Mouse (Mus musculus) ES-Bruce4 (cell line): Measurements from ENCODE around the gene Plcxd1. TPM values are rescaled to one million over a fixed set of nuclear protein-coding genes. Genes with fewer than 3 reads are reported as not detected.
"Not testable (repeated sequence)": the region's sequence is repeated elsewhere in the genome, so short reads cannot be mapped to it uniquely, and the experiment has no call there.

Experiments
- H3K27ac ChIP-seq: 2 replicates; pipeline ENCODE4 v1.5.1; 2012; ENCODE audit warnings: low read length, inconsistent platforms; ENCODE audit not compliant: insufficient read depth
- H3K27me3 ChIP-seq: 2 replicates; pipeline ENCODE4 v1.6.1; 2012; ENCODE audit warnings: mild to moderate bottlenecking, low read length, inconsistent platforms; ENCODE audit not compliant: control insufficient read depth, poor library complexity, insufficient read depth, severe bottlenecking
- H3K36me3 ChIP-seq: 2 replicates; pipeline ENCODE4 v1.6.1; 2012; ENCODE audit warnings: inconsistent platforms, mild to moderate bottlenecking, low read length, moderate library complexity; ENCODE audit not compliant: control insufficient read depth, poor library complexity, insufficient read depth, severe bottlenecking
- H3K4me1 ChIP-seq: one replicate; pipeline ENCODE4 v1.8.1; 2011; ENCODE audit warnings: low read length; ENCODE audit not compliant: control insufficient read depth, insufficient read depth
- H3K4me3 ChIP-seq: 2 replicates; pipeline ENCODE4 v1.5.1; 2011; ENCODE audit warnings: low read depth, mild to moderate bottlenecking, low read length
- H3K9ac ChIP-seq: 2 replicates; pipeline ENCODE4 v1.6.1; 2012; ENCODE audit warnings: low read depth, mild to moderate bottlenecking, inconsistent platforms; ENCODE audit not compliant: poor library complexity, severe bottlenecking
- H3K9me3 ChIP-seq: replicated peaks from 2 replicates; pipeline ENCODE4 v1.6.1; 2012; ENCODE audit warnings: mild to moderate bottlenecking, low read length, inconsistent platforms; ENCODE audit not compliant: control insufficient read depth, poor library complexity, insufficient read depth, severe bottlenecking
- CTCF ChIP-seq: IDR thresholded peaks from one replicate; pipeline ENCODE4 v1.8.1; 2011; ENCODE audit warnings: low read depth, low read length
- EP300 ChIP-seq: IDR thresholded peaks from 2 replicates; pipeline ENCODE4 v1.6.1; 2011; ENCODE audit warnings: low read depth, low read length; ENCODE audit not compliant: insufficient read depth
- POLR2A ChIP-seq: IDR thresholded peaks from one replicate; pipeline ENCODE4 v1.8.1; 2011; ENCODE audit warnings: low read length; ENCODE audit not compliant: insufficient read depth
- polyA plus RNA-seq: library from polyadenylated mRNA; stranded (reverse); fragments of >200 nt; gene quantifications from 2 replicates; pipeline ENCODE4 v1.2.4, GENCODE M21; 2011; ENCODE audit warnings: low read depth; ENCODE audit not compliant: missing spikeins, insufficient read depth, insufficient read length

The Plcxd1 gene
- polyA plus RNA-seq: 2.9 and 6.4 TPM in 2 replicates

DNA sequence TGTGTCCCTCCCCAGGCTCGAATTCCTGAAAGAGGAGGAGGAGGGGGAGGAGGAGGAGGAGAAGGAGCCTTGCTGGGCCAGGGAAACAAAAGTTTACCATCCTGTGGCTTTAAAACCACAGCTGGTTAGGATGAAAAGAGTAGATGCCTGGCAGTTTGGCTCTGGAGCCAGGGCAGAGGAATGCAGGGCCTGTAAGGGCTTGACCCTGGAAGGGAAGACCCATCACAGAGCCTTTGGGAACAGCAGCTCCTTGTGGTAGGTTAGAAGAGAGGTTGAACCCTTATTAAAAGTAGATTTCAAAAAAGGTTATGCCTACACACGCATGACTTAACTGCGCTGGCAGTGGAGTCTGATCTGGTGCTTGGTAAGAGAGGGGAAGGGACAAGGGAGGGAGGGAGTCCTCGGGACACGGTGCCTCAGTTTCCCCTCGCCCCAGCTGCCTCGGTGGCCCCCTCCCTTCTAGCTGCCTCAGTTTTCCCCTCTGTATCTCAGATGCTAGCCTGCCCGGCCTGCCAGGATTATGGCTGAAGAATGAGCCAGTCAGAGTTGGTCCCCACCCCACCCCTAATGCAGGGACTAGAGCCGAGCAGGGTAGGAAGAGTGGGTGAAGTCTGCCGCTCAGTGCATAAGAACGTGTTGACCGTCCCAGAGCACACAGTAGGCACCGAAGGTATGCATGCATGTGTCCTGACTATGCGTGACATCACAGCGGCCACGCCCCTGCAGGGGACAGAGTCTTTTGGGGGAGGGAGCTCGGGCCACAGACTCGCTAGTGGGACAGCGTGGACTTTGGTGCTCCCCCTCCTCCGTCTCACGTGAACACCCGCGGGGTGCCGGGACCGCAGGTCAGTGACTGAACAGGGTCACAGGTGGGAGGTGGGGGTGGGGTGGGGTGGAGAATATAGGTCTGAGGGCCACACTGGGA lies at the start of gene Plcxd1:
Gene Plcxd1, plus strand, starts transcription at position 314 of the 925 bp plus-strand sequence.
- Histone ChIP-seq H3K27me3 (no peaks in the 10 kb centered on the region), H3K4me1 (peaks cover 9% of the 10 kb centered on the region), H3K36me3 (peaks cover 13% of the 10 kb centered on the region), H3K4me3 (peak within 1 kb of the TSS; percentile 28), H3K9me3 (no peaks in the 10 kb centered on the region), H3K9ac (peak within 1 kb of the TSS; percentile 3; the same call in 1 of the 2 replicates), H3K27ac (peak within 1 kb of the TSS; percentile 54)
- TF ChIP-seq EP300 (no peak), CTCF (no peak), POLR2A (no peak)

DNA sequence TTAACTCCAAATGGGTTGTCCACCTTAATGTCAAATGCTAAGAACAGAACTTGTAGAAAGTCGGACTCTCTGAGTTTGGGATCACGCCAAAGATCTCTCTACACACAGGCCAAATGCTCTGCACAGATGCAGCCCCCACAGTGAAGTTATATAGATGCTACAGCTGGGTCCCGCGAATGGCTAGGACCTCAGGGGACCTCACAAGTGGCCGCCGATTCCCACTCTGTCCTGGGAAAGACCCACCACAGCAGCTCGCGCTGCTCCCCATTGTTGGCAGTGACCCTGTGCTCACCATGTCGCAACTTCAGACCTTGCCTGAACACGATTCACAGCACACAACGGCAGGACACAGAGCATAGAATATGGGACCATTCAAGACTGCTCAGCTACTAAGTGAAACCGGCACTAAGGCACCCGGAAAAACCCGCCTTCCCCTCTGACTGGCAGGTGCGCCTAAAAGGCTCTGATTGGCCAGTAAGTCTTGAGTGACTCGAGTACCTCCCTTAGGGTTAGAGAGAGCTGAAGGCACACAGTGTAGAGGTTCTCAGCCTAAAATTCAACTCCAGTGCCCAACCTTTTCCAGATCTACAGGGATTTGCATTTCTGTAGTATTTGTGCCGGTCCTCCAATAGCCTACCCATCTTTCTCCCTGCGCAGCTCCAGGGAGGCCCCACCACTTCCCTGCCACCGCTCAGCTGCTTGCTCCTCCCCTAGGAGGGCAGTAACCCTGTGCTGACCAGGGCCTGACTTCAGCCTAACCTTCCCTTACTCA lies 41.9 kb upstream of the Plcxd1 start:
- Histone ChIP-seq H3K4me3 (peak overlapping the region; percentile 99), H3K9ac (peak overlapping the region; percentile 43), H3K27ac (peak overlapping the region; percentile 78), H3K9me3 (no peaks in the 10 kb centered on the region), H3K36me3 (no peaks in the 10 kb centered on the region), H3K27me3 (no peaks in the 10 kb centered on the region), H3K4me1 (no peaks in the 10 kb centered on the region)
- peak; percentile 75 for TF ChIP-seq POLR2A
- TF ChIP-seq EP300: no peak

DNA sequence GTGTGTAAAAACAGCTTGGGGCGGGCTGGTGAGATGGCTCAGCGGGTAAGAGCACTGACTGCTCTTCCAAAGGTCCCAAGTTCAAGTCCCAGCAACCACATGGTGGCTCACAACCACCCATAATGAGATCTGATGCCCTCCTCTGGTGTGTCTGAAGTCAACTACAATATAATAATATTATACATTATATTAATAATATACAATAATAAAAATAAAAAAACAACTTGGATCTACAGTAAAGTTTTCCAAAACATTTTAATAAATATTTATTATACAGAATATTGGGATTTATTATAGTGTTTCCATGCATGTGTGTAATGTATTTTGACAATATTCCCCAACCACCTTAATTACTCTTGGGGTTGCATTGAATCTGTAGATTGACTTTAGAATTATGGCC lies 27.4 kb upstream of the Plcxd1 start, which contains the start of gene Gm17655:
Gene Gm17655, minus strand, starts transcription at position 101 of the 400 bp plus-strand sequence.
- not testable (repeated sequence) for H3K4me3 ChIP-seq, H3K4me1 ChIP-seq, H3K27me3 ChIP-seq, H3K9ac ChIP-seq, H3K27ac ChIP-seq, H3K36me3 ChIP-seq
- peaks cover 10% of the 10 kb centered on the region for H3K9me3 ChIP-seq

DNA sequence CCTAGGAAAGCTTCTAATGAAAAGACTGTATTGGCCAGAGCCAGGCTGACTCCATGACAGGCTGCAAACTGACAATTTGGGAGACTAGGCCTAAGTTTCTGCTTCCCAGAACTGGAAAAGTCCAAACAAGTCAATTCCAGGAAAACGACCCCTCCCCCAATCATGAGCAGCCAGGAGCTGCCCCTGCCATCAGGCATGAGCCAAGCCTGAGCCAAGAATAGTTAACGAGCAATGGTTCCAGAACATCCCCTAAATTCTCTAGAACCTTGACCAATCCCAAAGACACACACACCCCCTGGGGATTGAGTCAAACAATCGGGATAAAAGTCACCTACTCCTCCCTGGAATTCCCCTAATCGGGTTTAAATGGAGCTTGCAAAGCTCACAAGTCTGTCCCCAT lies 16.8 kb upstream of the Plcxd1 start:
- no peak overlapping the region for H3K4me3 ChIP-seq
- TF ChIP-seq CTCF (no peak), POLR2A (no peak), EP300 (no peak)
- peak overlapping the region; percentile 18 for H3K27ac ChIP-seq
- peaks cover 17% of the 10 kb centered on the region for H3K9me3 ChIP-seq
- no peaks in the 10 kb centered on the region for H3K4me1 ChIP-seq
- H3K36me3 ChIP-seq: peaks cover 9% of the 10 kb centered on the region
- no peaks in the 10 kb centered on the region for H3K27me3 ChIP-seq
- H3K9ac ChIP-seq: no peak overlapping the region; the same call in 1 of the 2 replicates

DNA sequence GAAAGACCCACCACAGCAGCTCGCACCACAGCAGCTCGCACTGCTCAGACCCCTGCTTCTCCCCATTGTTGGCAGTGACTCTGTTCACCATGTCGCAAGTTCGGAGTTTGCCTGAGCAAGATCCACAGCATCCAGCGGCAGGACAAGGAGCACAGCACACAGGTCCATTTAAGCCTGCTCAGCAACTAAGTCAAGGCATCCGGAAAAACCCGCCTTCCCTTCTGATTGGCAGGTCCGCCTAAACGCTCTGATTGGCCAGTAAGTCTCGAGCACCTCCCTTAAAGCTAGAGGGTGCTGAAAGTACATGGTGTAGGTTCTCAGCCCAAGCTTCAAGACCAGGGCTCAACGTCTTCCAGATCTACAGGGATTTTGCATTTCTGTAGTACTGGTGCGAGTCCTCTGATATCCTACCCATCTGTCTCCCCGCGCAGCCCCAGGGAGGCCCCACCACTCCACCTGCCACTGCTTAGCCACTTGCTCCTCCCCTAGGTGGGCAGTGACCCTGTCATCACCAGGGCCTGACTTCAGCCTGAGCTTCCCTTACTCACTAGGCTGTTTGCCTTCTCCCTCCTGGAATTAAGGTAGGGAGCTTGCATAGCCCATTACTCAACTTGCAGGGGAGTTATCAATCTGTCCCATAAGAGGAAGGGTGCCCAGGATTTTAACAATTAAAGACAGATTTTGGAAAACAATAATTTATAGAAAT lies 13.5 kb upstream of the Plcxd1 start:
- no peaks in the 10 kb centered on the region for H3K27me3 ChIP-seq
- no peaks in the 10 kb centered on the region for H3K9me3 ChIP-seq
- H3K4me3 ChIP-seq: peak overlapping the region; percentile 84
- H3K36me3 ChIP-seq: no peaks in the 10 kb centered on the region
- TF ChIP-seq POLR2A: peak; percentile 91
- TF ChIP-seq CTCF: no peak
- peak overlapping the region; percentile 20 for H3K27ac ChIP-seq
- H3K9ac ChIP-seq: 0 out of 2 replicates have a peak overlapping the region, but pooled peaks have one; percentile 16
- H3K4me1 ChIP-seq: no peaks in the 10 kb centered on the region
